Mouse (Mus musculus): ENCODE measurements around the gene Cd3d.

- TF ChIP-seq CHD2 (IDR thresholded peaks at IDR 0.05; ENCODE audit: low read depth, low read length): no peak
- TF ChIP-seq HCFC1 (IDR thresholded peaks at IDR 0.05; ENCODE audit: borderline replicate concordance, insufficient read depth, low read length): no peak
Observed at GRCm38 (mm10) chr9:45000249-45000648, 18.7 kb downstream of the Cd3d start.

Data from ES-E14 (cell line).